Mouse (Mus musculus) regulatory T cell (primary cell): ENCODE data around the gene Slc36a2.

ENCODE experiments used
- in situ Hi-C: fragments of 300-600 bp; cut with MboI, MseI; formaldehyde crosslinking; loops from one replicate; pipeline ENCODE4 v1.15.1; 2025; ENCODE audit warnings: high pct_unique_total_duplicates

The Slc36a2 gene

GRCm38 (mm10) chr11:55184733-55185291 lies at the start of gene Slc36a2:
Gene Slc36a2, minus strand, starts transcription at chr11:55185077.
- in situ Hi-C loops, result no loop called here

DNA sequence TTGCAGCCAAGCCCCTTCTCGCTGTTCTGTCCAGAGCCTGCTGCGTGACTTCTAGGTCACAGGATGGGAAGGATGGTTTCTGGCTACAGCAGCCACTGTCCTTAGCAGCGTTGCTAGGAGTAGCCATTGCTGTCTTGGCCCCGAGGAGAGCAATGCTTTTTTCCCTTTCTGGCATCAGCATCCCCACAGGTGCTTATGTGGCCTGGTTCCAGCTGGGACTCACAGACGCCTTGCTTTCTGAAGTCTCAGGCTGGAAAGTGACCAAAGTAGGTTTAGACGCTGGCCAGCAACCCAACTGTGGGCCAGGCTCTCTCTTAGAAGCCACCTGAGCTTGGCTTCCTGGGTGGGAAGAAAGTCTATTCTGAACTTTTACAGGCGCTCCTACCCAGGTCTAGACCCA lies 49.4 kb upstream of the Slc36a2 start:
- in situ Hi-C loops, result no loop called here

DNA sequence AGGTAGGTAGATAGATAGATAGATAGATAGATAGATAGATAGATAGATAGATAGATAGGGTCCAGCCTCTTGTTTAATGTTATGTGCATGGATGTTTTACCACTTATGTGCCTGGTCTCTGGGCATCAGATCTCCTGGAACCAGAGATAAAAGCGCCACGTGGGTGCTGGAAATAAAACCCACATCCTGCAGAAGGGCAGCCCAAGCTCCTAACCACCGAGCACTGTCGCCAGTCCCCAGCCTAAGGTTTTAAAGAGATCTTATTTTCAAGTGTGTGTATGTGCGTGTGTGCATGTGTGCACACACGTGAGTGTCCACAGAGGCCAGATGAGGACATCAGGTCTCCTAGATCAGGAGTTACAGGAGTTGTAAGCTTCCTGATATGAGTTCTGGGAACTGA lies 46.2 kb upstream of the Slc36a2 start:
- in situ Hi-C loops, result no loop called here

- in situ Hi-C loops, result no loop called here
Measured at GRCm38 (mm10) chr11:55221306-55221705, 36.4 kb upstream of the Slc36a2 start.

DNA sequence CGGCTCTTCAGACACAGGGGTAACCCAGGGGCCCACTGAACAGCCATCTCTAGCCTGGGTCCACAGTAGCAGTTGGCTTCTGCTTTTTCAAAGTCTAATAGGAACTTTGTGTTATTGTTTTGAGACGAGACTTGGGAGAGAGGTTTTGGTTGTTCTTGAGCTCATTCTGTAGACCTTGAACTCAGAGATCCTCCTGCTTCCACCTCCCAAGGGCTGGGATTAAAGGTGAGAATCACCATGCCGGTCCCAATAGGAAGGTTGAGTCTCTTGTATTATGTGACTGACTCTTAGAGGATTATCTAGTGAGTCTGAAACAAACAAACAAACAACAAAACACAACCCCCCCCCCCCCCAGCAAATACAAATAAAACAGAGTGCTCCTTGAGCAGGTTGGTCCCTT lies 33.6 kb upstream of the Slc36a2 start:
- in situ Hi-C loops, result loop anchor here (10.0 kb wide), 1 partner anchor 166 kb away; no protein-coding TSS in a partner anchor

DNA sequence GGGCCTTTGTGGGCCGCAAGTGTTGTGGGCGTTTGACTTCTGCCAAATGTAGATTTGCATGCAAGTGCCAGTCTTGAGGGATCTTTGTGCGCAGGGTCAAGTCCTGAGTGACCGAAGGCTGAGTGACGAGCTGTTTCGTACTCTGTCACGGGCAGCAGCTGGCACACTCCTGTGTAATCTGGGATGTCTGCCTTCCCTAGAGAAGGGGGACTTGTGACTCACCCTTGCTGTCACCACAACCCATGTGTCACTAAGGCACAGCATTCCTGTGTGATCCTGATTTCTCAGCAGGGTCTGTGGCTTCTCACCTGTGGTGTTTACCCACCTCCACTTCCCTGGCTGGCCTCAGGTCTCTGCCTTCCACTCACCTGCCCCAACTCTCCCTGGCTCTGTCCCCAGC lies 33.0 kb upstream of the Slc36a2 start:
- in situ Hi-C loops, result loop anchor here (10.0 kb wide), 1 partner anchor 167 kb away; no protein-coding TSS in a partner anchor

GRCm38 (mm10) chr11:55217418-55217817 lies 32.5 kb upstream of the Slc36a2 start:
- in situ Hi-C loops, result loop anchor here (10.0 kb wide), 1 partner anchor 167 kb away; no protein-coding TSS in a partner anchor

DNA sequence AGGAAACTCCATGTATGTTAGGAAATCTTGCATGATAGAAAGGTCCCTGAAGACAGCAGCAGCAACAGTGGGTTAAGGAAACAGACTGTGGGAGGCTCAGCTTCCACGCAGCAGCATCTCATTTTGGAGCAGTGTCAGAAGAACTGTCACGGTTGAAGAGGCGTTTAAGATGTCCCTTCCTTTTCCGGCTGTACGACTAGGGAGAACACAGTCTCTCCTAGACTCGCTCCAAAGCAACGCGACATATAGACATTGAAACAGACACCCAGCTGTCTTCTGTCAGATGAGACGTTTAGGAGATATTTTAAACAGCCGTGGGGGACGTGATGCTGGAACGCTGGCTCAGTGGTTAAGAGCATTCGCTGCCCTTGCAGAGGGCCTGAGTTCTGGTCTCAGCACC lies 32.0 kb upstream of the Slc36a2 start:
- in situ Hi-C loops, result loop anchor here (10.0 kb wide), 1 partner anchor 168 kb away; no protein-coding TSS in a partner anchor

GRCm38 (mm10) chr11:55216061-55216460 lies 31.2 kb upstream of the Slc36a2 start:
- in situ Hi-C loops, result loop anchor here (10.0 kb wide), 1 partner anchor 169 kb away; no protein-coding TSS in a partner anchor

GRCm38 (mm10) chr11:55214978-55215377 lies 30.1 kb upstream of the Slc36a2 start:
- in situ Hi-C loops, result loop anchor here (10.0 kb wide), 1 partner anchor 170 kb away; no protein-coding TSS in a partner anchor

GRCm38 (mm10) chr11:55214161-55214560 lies 29.3 kb upstream of the Slc36a2 start:
- in situ Hi-C loops, result loop anchor here (10.0 kb wide), 1 partner anchor 171 kb away; no protein-coding TSS in a partner anchor

GRCm38 (mm10) chr11:55213518-55213917 lies 28.6 kb upstream of the Slc36a2 start:
- in situ Hi-C loops, result loop anchor here (10.0 kb wide), 1 partner anchor 171 kb away; no protein-coding TSS in a partner anchor

- in situ Hi-C loops, result loop anchor here (10.0 kb wide), 1 partner anchor 175 kb away; no protein-coding TSS in a partner anchor
Measured at GRCm38 (mm10) chr11:55209626-55210353, 24.9 kb upstream of the Slc36a2 start.

DNA sequence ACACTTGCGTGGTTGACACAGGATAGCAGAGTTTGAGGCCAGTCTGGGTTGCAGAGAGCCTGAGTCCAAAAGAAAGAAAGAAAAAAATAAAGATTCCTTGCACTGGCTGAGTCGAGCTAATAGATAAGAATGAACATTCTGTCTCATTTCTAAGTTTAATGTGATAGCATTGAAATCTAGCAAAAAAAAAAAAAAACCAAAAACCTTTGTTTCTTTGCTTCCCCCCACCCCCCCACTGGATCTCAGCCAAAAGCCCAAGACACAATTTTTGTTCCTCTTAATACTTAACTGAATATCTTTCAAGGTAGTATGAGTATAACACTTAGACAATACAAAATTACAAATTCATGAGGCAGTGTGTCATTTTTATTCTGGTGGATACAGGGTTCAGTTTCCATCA lies 24.2 kb upstream of the Slc36a2 start:
- in situ Hi-C loops, result no loop called here

GRCm38 (mm10) chr11:55208001-55208690 lies 23.3 kb upstream of the Slc36a2 start:
- in situ Hi-C loops, result no loop called here

DNA sequence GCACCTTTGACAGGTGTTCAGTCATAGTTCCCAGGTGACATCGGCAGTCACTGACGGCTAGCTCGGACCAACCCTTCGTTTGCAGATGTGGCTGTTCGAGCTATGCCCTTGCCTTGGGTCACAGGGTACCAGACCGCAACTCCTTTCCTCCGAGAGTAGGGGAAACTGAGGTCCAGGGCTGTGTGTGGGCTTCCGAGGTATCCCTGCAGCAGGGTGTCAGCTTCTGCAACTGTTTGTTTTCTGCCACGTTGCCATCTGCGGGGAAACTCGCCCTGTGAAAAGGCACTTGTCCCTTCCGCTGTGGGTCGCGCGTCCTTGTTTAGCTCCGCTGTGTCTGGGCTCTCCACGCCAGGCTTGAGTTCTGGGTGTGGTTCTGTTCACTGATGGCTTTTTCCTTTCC lies 19.7 kb upstream of the Slc36a2 start:
- in situ Hi-C loops, result no loop called here

DNA sequence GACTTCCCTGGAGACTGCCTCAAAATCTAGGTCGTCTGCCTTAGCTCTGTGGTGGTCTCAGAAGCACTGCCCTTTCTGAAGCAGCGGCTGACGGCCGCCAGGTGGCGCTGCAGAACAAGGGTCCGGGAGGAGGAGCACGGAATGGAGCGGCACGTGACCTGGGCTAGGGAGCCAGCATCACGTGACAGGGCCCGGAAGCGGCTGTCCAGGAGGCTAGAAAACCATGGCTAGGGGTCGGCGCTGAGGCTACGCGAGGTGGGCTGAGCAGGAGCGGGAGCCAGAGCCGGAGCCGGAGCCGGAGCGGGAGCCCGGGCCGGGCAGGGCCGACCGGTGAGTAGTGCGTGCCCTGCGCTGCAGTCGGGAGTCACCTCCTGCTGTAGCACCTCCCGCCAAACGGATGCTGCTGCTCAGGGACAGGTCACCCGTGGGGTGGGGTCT lies 19.3 kb upstream of the Slc36a2 start, which contains the start of gene Slc36a1:
Gene Slc36a1 (plus strand): TSS at position 192 of the 438 bp plus-strand sequence.
- in situ Hi-C loops, result no loop called here

- in situ Hi-C loops, result loop anchor here (5.0 kb wide), 1 partner anchor 244 kb away; no protein-coding TSS in a partner anchor
Measured at GRCm38 (mm10) chr11:55197740-55198510, 13.0 kb upstream of the Slc36a2 start.

DNA sequence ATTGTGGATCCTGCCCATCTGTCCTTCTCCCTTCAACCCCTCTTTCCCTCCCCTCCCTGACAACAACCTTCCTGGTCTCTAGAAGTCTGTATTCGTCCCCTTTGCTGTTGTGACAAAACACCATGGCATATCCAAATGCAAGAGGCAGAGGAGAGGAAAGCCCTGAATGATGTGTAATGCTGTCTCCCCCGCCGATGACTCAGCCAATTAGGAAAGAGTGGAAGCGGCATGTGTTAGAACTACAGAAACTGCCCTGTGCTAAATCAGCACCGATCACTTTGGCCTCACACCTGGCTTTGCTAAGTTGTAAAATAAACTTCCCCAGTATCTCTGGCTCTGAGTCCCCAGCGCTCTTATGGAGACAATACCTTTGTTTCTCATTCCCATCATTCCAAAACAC lies 12.2 kb upstream of the Slc36a2 start:
- in situ Hi-C loops, result loop anchor here (5.0 kb wide), 1 partner anchor 245 kb away; no protein-coding TSS in a partner anchor

GRCm38 (mm10) chr11:55190216-55190615 lies 5.3 kb upstream of the Slc36a2 start:
- in situ Hi-C loops, result no loop called here

DNA sequence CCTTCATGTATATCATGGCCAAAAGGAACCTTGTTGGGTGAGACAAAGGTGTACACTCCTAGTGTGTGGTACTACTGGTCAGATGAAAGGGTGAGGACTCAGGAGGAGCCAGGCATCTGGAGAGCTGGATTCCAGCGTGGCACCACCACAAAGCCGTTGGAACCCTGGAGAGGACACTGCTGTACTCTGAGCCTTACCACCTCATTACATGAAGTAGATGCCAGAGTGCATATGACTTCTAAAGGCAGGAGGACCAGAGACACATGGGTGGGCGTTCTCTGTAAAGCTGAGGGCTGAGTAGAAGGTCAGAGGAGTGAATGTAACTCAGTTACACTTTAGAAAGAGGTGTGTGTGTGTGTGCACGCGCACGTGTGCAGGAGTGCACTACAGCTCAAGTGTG lies 2.9 kb upstream of the Slc36a2 start:
- in situ Hi-C loops, result no loop called here
